Mouse (Mus musculus) CH12.LX (cell line): ENCODE results near the gene Tmem8b. TPM values are rescaled to one million over a fixed set of nuclear protein-coding genes. Genes with fewer than 3 reads are reported as not detected.

Experiments used
- DNase-seq: peaks from one replicate; pipeline ENCODE4 v3.0.0-alpha.2; 2013; ENCODE audit errors: extremely low read depth
- H3K27ac ChIP-seq: 2 replicates; pipeline ENCODE4 v1.5.1; 2012; ENCODE audit warnings: low read depth, mild to moderate bottlenecking, control low read depth, moderate library complexity; ENCODE audit not compliant: insufficient read depth
- H3K27me3 ChIP-seq: replicated peaks from 2 replicates; pipeline ENCODE3; 2012; ENCODE audit warnings: inconsistent platforms
- H3K36me3 ChIP-seq, 2 experiments: replicated peaks in 1 of 2; 2 replicates each; pipeline versions ENCODE3 to v1.6.1; 2012; ENCODE audit warnings: inconsistent platforms in 1 of 2, low read length in 1 of 2, mild to moderate bottlenecking in 1 of 2, mixed read lengths in 1 of 2, moderate library complexity in 1 of 2; ENCODE audit not compliant: control insufficient read depth in 1 of 2, insufficient read depth in 1 of 2
- H3K4me1 ChIP-seq, 2 experiments: 2 replicates each; pipeline ENCODE4 v1.6.1; 2012; ENCODE audit warnings: inconsistent platforms in 1 of 2, moderate library complexity in 1 of 2; ENCODE audit not compliant: insufficient read depth in 2 of 2, control insufficient read depth in 1 of 2
- H3K4me2 ChIP-seq: 2 replicates; pipeline ENCODE4 v1.6.1; 2012; ENCODE audit warnings: low read depth, mild to moderate bottlenecking, control low read depth; ENCODE audit not compliant: poor library complexity, insufficient read depth, severe bottlenecking
- H3K4me3 ChIP-seq, 3 experiments: fragments of 150-350 bp in 1 of 3; sonication (generic) in 1 of 3; replicated peaks in 1 of 3; 2 replicates each; pipeline versions ENCODE3 to v1.5.1; 2011 to 2012; ENCODE audit warnings: low read depth in 2 of 3, low read length in 2 of 3, mild to moderate bottlenecking in 2 of 3, moderate library complexity in 2 of 3, control low read depth in 1 of 3, improper control_type of control experiment in 1 of 3, inconsistent platforms in 1 of 3, mixed read lengths in 1 of 3; ENCODE audit not compliant: poor library complexity in 1 of 3
- H3K79me2 ChIP-seq: replicated peaks from 2 replicates; pipeline ENCODE4 v1.6.1; 2012; ENCODE audit warnings: mild to moderate bottlenecking, moderate library complexity; ENCODE audit not compliant: control insufficient read depth, poor library complexity, insufficient read depth, severe bottlenecking; ENCODE audit errors: extremely low read depth
- H3K9ac ChIP-seq: 2 replicates; pipeline ENCODE4 v1.6.1; 2012; ENCODE audit warnings: low read depth, mild to moderate bottlenecking, control low read depth, moderate library complexity; ENCODE audit not compliant: insufficient read depth
- H3K9me3 ChIP-seq: replicated peaks from 2 replicates; pipeline ENCODE3; 2012; ENCODE audit warnings: low read length, inconsistent platforms, mixed read lengths
- CHD1 ChIP-seq: IDR thresholded peaks from 2 replicates; pipeline ENCODE4 v1.6.1; 2012; ENCODE audit warnings: low read depth, low read length, improper control_type of control experiment, inconsistent platforms
- CHD2 ChIP-seq: IDR thresholded peaks from 2 replicates; pipeline ENCODE4 v1.6.1; 2011; ENCODE audit warnings: low read length, improper control_type of control experiment
- CTCF ChIP-seq, 2 experiments: IDR thresholded peaks in 1 of 2; conservative IDR thresholded peaks in 1 of 2; 2 replicates each; pipeline ENCODE4 v1.5.1; 2011 to 2012; ENCODE audit warnings: low read depth in 2 of 2, low read length in 2 of 2, improper control_type of control experiment in 1 of 2, inconsistent platforms in 1 of 2, mild to moderate bottlenecking in 1 of 2, moderate library complexity in 1 of 2
- ELF1 ChIP-seq: IDR thresholded peaks from 2 replicates; pipeline ENCODE4 v1.6.1; 2014; ENCODE audit warnings: low read depth, mild to moderate bottlenecking, inconsistent platforms, low read length, improper control_type of control experiment
- EP300 ChIP-seq: IDR thresholded peaks from 2 replicates; pipeline ENCODE4 v1.6.1; 2011; ENCODE audit warnings: low read length, improper control_type of control experiment
- ETS1 ChIP-seq: conservative IDR thresholded peaks from 2 replicates; pipeline ENCODE4 v1.6.1; 2012; ENCODE audit warnings: low read depth, mild to moderate bottlenecking, inconsistent platforms, low read length, improper control_type of control experiment, moderate library complexity
- JUN ChIP-seq: IDR thresholded peaks from 2 replicates; pipeline ENCODE4 v1.6.1; 2011; ENCODE audit warnings: low read depth, mild to moderate bottlenecking, low read length, improper control_type of control experiment, moderate library complexity; ENCODE audit not compliant: insufficient read depth
- JUND ChIP-seq: conservative IDR thresholded peaks from 2 replicates; pipeline ENCODE4 v1.6.1; 2011; ENCODE audit warnings: low read depth, low read length, improper control_type of control experiment
- KAT2A ChIP-seq: IDR thresholded peaks from 2 replicates; pipeline ENCODE4 v1.6.1; 2012; ENCODE audit warnings: low read length, improper control_type of control experiment, inconsistent platforms; ENCODE audit not compliant: insufficient replicate concordance
- MAFK ChIP-seq: IDR thresholded peaks from 2 replicates; pipeline ENCODE4 v1.6.1; 2011; ENCODE audit warnings: low read length, improper control_type of control experiment; ENCODE audit not compliant: insufficient replicate concordance
- MAX ChIP-seq: IDR thresholded peaks from 2 replicates; pipeline ENCODE4 v1.6.1; 2011; ENCODE audit warnings: low read length, improper control_type of control experiment
- MAZ ChIP-seq: IDR thresholded peaks from 2 replicates; pipeline ENCODE4 v1.6.1; 2012; ENCODE audit warnings: low read depth, mild to moderate bottlenecking, inconsistent platforms, low read length, improper control_type of control experiment, moderate library complexity
- MEF2A ChIP-seq: IDR thresholded peaks from 2 replicates; pipeline ENCODE4 v1.6.1; 2014; ENCODE audit warnings: low read depth, mild to moderate bottlenecking, inconsistent platforms, low read length, improper control_type of control experiment, borderline replicate concordance
- MXI1 ChIP-seq: IDR thresholded peaks from 2 replicates; pipeline ENCODE4 v1.6.1; 2011; ENCODE audit warnings: mild to moderate bottlenecking, low read depth, low read length, improper control_type of control experiment
- MYC ChIP-seq: IDR thresholded peaks from 2 replicates; pipeline ENCODE4 v1.6.1; 2011; ENCODE audit warnings: low read depth, mild to moderate bottlenecking, improper control_type of control experiment, low read length
- NRF1 ChIP-seq: IDR thresholded peaks from 2 replicates; pipeline ENCODE4 v1.6.1; 2014; ENCODE audit warnings: low read depth, mild to moderate bottlenecking, inconsistent platforms, low read length, improper control_type of control experiment, moderate library complexity
- PAX5 ChIP-seq: IDR thresholded peaks from 2 replicates; pipeline ENCODE4 v1.6.1; 2012; ENCODE audit warnings: low read length, inconsistent platforms, mixed read lengths
- POLR2AphosphoS2 ChIP-seq: IDR thresholded peaks from 2 replicates; pipeline ENCODE4 v1.6.1; 2011; ENCODE audit warnings: low read depth, low read length, improper control_type of control experiment
- RAD21 ChIP-seq: IDR thresholded peaks from 2 replicates; pipeline ENCODE4 v1.6.1; 2011; ENCODE audit warnings: low read depth, mild to moderate bottlenecking, low read length, improper control_type of control experiment, moderate library complexity
- RCOR1 ChIP-seq: conservative IDR thresholded peaks from 2 replicates; pipeline ENCODE4 v1.6.1; 2012; ENCODE audit warnings: low read depth, mild to moderate bottlenecking, inconsistent platforms, low read length, improper control_type of control experiment
- UBTF ChIP-seq: IDR thresholded peaks from 2 replicates; pipeline ENCODE4 v1.6.1; 2012; ENCODE audit warnings: low read depth, mild to moderate bottlenecking, inconsistent platforms, low read length, improper control_type of control experiment, moderate library complexity
- USF2 ChIP-seq: conservative IDR thresholded peaks from 2 replicates; pipeline ENCODE4 v1.6.1; 2011; ENCODE audit warnings: low read depth, low read length, improper control_type of control experiment
- ZNF384 ChIP-seq: IDR thresholded peaks from 2 replicates; pipeline ENCODE4 v1.6.1; 2012; ENCODE audit warnings: low read depth, low read length, improper control_type of control experiment, inconsistent platforms
- dilution Hi-C: fragments of 300-500 bp; cut with MboI; formaldehyde crosslinking; loops from 2 replicates; pipeline ENCODE4 v1.14.3; 2020; ENCODE audit warnings: low sequenced_read_pairs; ENCODE audit not compliant: extremely low pct_unique_long_range_greater_than_20kb, extremely low pct_ligation_motif_present
- in situ Hi-C: fragments of 300-500 bp; cut with MboI; formaldehyde crosslinking; loops from 3 replicates; pipeline ENCODE4 v1.14.3; 2019; ENCODE audit warnings: low sequenced_read_pairs, low pct_ligation_motif_present, low pct_unique_long_range_greater_than_20kb, mixed read lengths
- polyA plus RNA-seq: library from polyadenylated mRNA; unstranded; fragments of >175 nt; gene quantifications from 2 replicates; pipeline ENCODE4 v1.2.1, GENCODE M21; 2012; ENCODE audit warnings: low read depth; ENCODE audit not compliant: insufficient read length
- total RNA-seq, 2 experiments: library from RNA; depleted of rRNA; stranded (reverse); fragments of 300-350 nt in 1 of 2; fragments of >200 nt in 1 of 2; gene quantifications; 2 replicates each; pipeline ENCODE4 v1.2.3; 2012 to 2014

The Tmem8b gene
- total and polyA plus RNA-seq, 3 experiments = 0.26 to 0.47 TPM; not detected in 1

GRCm38 (mm10) chr4:43630030-43630581, 38.7 kb upstream of the Tmem8b start (continued):
- TF ChIP-seq JUN (no peak), CTCF (conservative IDR thresholded peaks at IDR 0.05 in 1 of 2, IDR thresholded peaks at IDR 0.05 in 1 of 2; ENCODE audit: low read depth in 2 of 2, low read length in 2 of 2) (peak; percentile 71 to 94), CHD2 (peak; percentile 69; the same call in 1 of the 2 replicates), MXI1 (0 out of 2 replicates have a peak, but pooled peaks have one; percentile 31), ZNF384 (0 out of 2 replicates have a peak, but pooled peaks have one; percentile 9), RAD21 (peak; percentile 94), ETS1 (no peak), JUND (no peak), ELF1 (no peak), EP300 (no peak)

GRCm38 (mm10) chr4:43630671-43631045, 38.1 kb upstream of the Tmem8b start:
- no peak for DNase-seq
- 0 out of 2 replicates have a peak overlapping the region, but pooled peaks have one; percentile 87 for H3K4me2 ChIP-seq
- no peak overlapping the region for H3K9ac ChIP-seq
- peaks cover 79% of the 10 kb centered on the region for H3K27me3 ChIP-seq
- no peak overlapping the region for H3K4me3 ChIP-seq
- TF ChIP-seq MAFK (no peak), MAZ (no peak), CHD2 (no peak), PAX5 (no peak), USF2 (no peak), ETS1 (no peak), MAX (no peak), RCOR1 (no peak), MYC (no peak), MEF2A (no peak), KAT2A (no peak), ELF1 (no peak), CTCF (conservative IDR thresholded peaks at IDR 0.05 in 1 of 2, IDR thresholded peaks at IDR 0.05 in 1 of 2; ENCODE audit: low read depth in 2 of 2, low read length in 2 of 2) (no peak), JUN (no peak), UBTF (no peak), NRF1 (no peak), EP300 (no peak), POLR2AphosphoS2 (no peak), CHD1 (no peak)
- H3K79me2 ChIP-seq = no peaks in the 10 kb centered on the region
- H3K9me3 ChIP-seq = peaks cover 12% of the 10 kb centered on the region
- H3K27ac ChIP-seq = no peak overlapping the region
- H3K36me3 ChIP-seq = no peaks in the 10 kb centered on the region
- dilution Hi-C loops = no loop called here
- in situ Hi-C loops = no loop called here
- no peaks in the 10 kb centered on the region for H3K4me1 ChIP-seq
